24 mouse cellular contexts compared by ENCODE assay signal in genomic region chr9:22576426-22577139, GRCm38 (mm10).
DNase-seq lines count a peak whose midpoint lies in the region; ATAC-seq and TF ChIP-seq lines count a peak whose summit lies in the region.
"Had no signal": no experiment of that assay in that cellular context is flagged by ENCODE, and none has a peak within 500 bp of the region (broad histone marks: within the 10 kb centered on the region; RNA-seq: fewer than 3 reads in every experiment).

No protein-coding gene starts in this region.

- no peak for TF ChIP-seq EP300 in lung, postnatal 0 days (IDR thresholded peaks at IDR 0.05)

- no peak overlapping the region for H3K9ac ChIP-seq in lung, embryonic 14.5 days
- H3K9ac ChIP-seq in lung, postnatal 0 days (replicated peaks; ENCODE audit: low read depth), result no peak overlapping the region
- H3K9ac ChIP-seq: forebrain, embryonic 13.5 days; heart, embryonic 12.5 days; heart, embryonic 15.5 days; hindbrain, embryonic 13.5 days had no signal

- DNase-seq in lung, embryonic 14.5 days, result peak; percentile 90
- no peak for DNase-seq in lung, adult 2 months
- peak; percentile 29 for DNase-seq in lung, postnatal 0 days (ENCODE audit: low spot score)
- no peak for DNase-seq in lung, postnatal 25 days (ENCODE audit: low spot score)
- peak; percentile 18 for DNase-seq in lung, postnatal 36 days
- no peak for DNase-seq in urinary bladder, adult 18-20 months (ENCODE audit: low spot score in 2 of 2)
- DNase-seq: adrenal gland, adult 2 months; adrenal gland, postnatal 14 days; cerebellum, adult 18-20 months; cerebellum, adult 9-10 months; cerebellum, postnatal 14 days; gastrocnemius, postnatal 10 days; gastrocnemius, postnatal 36 days; heart, postnatal 10 days; heart, postnatal 36 days had no signal

- TF ChIP-seq POLR2A in lung, adult 2 months (IDR thresholded peaks at IDR 0.05; ENCODE audit: borderline replicate concordance, extremely low read depth, low read depth, low read length), result no peak

- H3K4me3 ChIP-seq in lung, embryonic 14.5 days (ENCODE audit: low read depth, low read length), result no peak overlapping the region
- H3K4me3 ChIP-seq in lung, adult 2 months (replicated peaks; ENCODE audit: extremely low read depth, low read depth, low read length), result no peak overlapping the region
- H3K4me3 ChIP-seq in lung, postnatal 0 days (ENCODE audit: low read depth, low read length), result no peak overlapping the region
- H3K4me3 ChIP-seq: forebrain, embryonic 10.5 days; forebrain, embryonic 13.5 days; heart, embryonic 12.5 days; heart, embryonic 15.5 days; hindbrain, embryonic 10.5 days; hindbrain, embryonic 13.5 days had no signal

- H3K36me3 ChIP-seq in lung, embryonic 14.5 days (ENCODE audit: insufficient read depth), result no peaks in the 10 kb centered on the region
- H3K36me3 ChIP-seq in lung, postnatal 0 days (ENCODE audit: insufficient read depth, low read length), result no peaks in the 10 kb centered on the region
- H3K36me3 ChIP-seq: forebrain, embryonic 10.5 days; heart, embryonic 12.5 days; heart, embryonic 15.5 days; hindbrain, embryonic 10.5 days; hindbrain, embryonic 13.5 days had no signal

- no peaks in the 10 kb centered on the region for H3K9me3 ChIP-seq in lung, embryonic 14.5 days (ENCODE audit: low read depth, low read length)
- H3K9me3 ChIP-seq in lung, postnatal 0 days (ENCODE audit: low read length), result no peaks in the 10 kb centered on the region
- H3K9me3 ChIP-seq: forebrain, embryonic 10.5 days; forebrain, embryonic 13.5 days; heart, embryonic 12.5 days; heart, embryonic 15.5 days; hindbrain, embryonic 10.5 days; hindbrain, embryonic 13.5 days had no signal

- TF ChIP-seq CTCF in lung, embryonic 14.5 days (IDR thresholded peaks at IDR 0.05; ENCODE audit: low read depth), result no peak; the same call in 1 of the 2 replicates
- TF ChIP-seq CTCF in lung, adult 2 months (IDR thresholded peaks at IDR 0.05; ENCODE audit: insufficient read depth, low read length), result no peak
- no peak for TF ChIP-seq CTCF in lung, postnatal 0 days (IDR thresholded peaks at IDR 0.05)

- H3K27me3 ChIP-seq in lung, embryonic 14.5 days (ENCODE audit: insufficient read depth, low read length), result no peaks in the 10 kb centered on the region
- H3K27me3 ChIP-seq in lung, postnatal 0 days (replicated peaks; ENCODE audit: insufficient read depth, low read length), result no peaks in the 10 kb centered on the region
- H3K27me3 ChIP-seq: forebrain, embryonic 13.5 days; heart, embryonic 12.5 days; heart, embryonic 15.5 days; hindbrain, embryonic 13.5 days had no signal

- no peaks in the 10 kb centered on the region for H3K4me1 ChIP-seq in lung, embryonic 14.5 days (ENCODE audit: insufficient read depth)
- no peaks in the 10 kb centered on the region; the same call in 1 of the 2 replicates for H3K4me1 ChIP-seq in lung, adult 2 months (ENCODE audit: control insufficient read depth, insufficient read depth, low read length)
- H3K4me1 ChIP-seq in lung, postnatal 0 days (ENCODE audit: insufficient read depth, low read depth, low read length), result no peaks in the 10 kb centered on the region
- H3K4me1 ChIP-seq: forebrain, embryonic 10.5 days; heart, embryonic 12.5 days; heart, embryonic 15.5 days; hindbrain, embryonic 10.5 days; hindbrain, embryonic 13.5 days had no signal

- no peak overlapping the region for H3K4me2 ChIP-seq in lung, embryonic 14.5 days
- no peak overlapping the region for H3K4me2 ChIP-seq in lung, postnatal 0 days (replicated peaks; ENCODE audit: low read depth, low read length)
- H3K4me2 ChIP-seq: forebrain, embryonic 13.5 days; heart, embryonic 12.5 days; heart, embryonic 15.5 days; hindbrain, embryonic 13.5 days had no signal

- ATAC-seq in lung, embryonic 14.5 days (ENCODE audit: insufficient read depth), result peak; percentile 92
- ATAC-seq in lung, postnatal 0 days, result peak; percentile 40; the same call in 1 of the 2 replicates
- ATAC-seq: CD4-positive, CD25-positive, alpha-beta regulatory T cell, adult 4 months; forebrain, embryonic 13.5 days; forebrain, embryonic 16.5 days; hindbrain, embryonic 16.5 days had no signal

- WGBS in lung, embryonic 14.5 days, result 30% methylated on average over 14 of the region's 14 CpGs
- WGBS in lung, adult 2 months, result 59% methylated on average over 14 of the region's 14 CpGs
- 52% methylated on average over 14 of the region's 14 CpGs for WGBS in lung, postnatal 0 days

- no peak overlapping the region for H3K27ac ChIP-seq in lung, embryonic 14.5 days (ENCODE audit: low read depth)
- H3K27ac ChIP-seq in lung, postnatal 0 days (ENCODE audit: low read length), result no peak overlapping the region
- H3K27ac ChIP-seq: forebrain, embryonic 10.5 days; forebrain, embryonic 13.5 days; heart, embryonic 15.5 days; hindbrain, embryonic 10.5 days; hindbrain, embryonic 13.5 days had no signal

Comparison
In these comparisons a context has a peak if more than half of its experiments do, and no peak if none do; other contexts are left out.
1. DNase-seq: peak in lung, embryonic 14.5 days (single experiment), lung, postnatal 0 days (single experiment) and lung, postnatal 36 days (single experiment); none in lung, adult 2 months (single experiment), lung, postnatal 25 days (single experiment) and urinary bladder, adult 18-20 months (0 of 2).